Mouse (Mus musculus) adrenal gland, adult 18-20 months (tissue): ENCODE data around the gene Asb18. TPM values are rescaled to one million over a fixed set of nuclear protein-coding genes. Genes with fewer than 3 reads are reported as not detected.

Experiments used
- DNase-seq, 2 experiments: peaks; one replicate each; pipeline ENCODE4 v3.0.0; 2021 to 2022; ENCODE audit warnings: low spot score in 2 of 2
- long read RNA-seq, 2 experiments: library from polyadenylated mRNA; stranded (forward); transcript quantifications; one replicate each; pipeline ENCODE4 v2.0.0; 2021
- total RNA-seq, 2 experiments: library from RNA; stranded (reverse); gene quantifications; 1 replicate in 1 of 2; 2 replicates in 1 of 2; pipeline ENCODE4 v1.2.3; 2021

Gene Asb18
- total RNA-seq = not detected
- long read RNA-seq, experiment 1 = 0 reads
- long read RNA-seq, experiment 2 = 0 reads

GRCm38 (mm10) chr1:90014446-90014845 is at the start of gene Asb18:
Gene Asb18 (minus strand): TSS chr1:90014666.
- DNase-seq = no peak

- DNase-seq = peak; percentile 40 to 55
These were observed 46.1 kb upstream of the Asb18 start for GRCm38 (mm10) chr1:90060599-90060998.

- no peak for DNase-seq
These were observed 45.6 kb upstream of the Asb18 start for GRCm38 (mm10) chr1:90060054-90060453.

GRCm38 (mm10) chr1:90054991-90055390 is 40.5 kb upstream of the Asb18 start:
- no peak for DNase-seq

GRCm38 (mm10) chr1:90051347-90051746 is 36.9 kb upstream of the Asb18 start:
- DNase-seq = peak; percentile 42 to 47

- no peak for DNase-seq
These were observed 35.7 kb upstream of the Asb18 start for GRCm38 (mm10) chr1:90050046-90050739.

GRCm38 (mm10) chr1:90028305-90028704 is 13.8 kb upstream of the Asb18 start:
- DNase-seq = no peak

DNA sequence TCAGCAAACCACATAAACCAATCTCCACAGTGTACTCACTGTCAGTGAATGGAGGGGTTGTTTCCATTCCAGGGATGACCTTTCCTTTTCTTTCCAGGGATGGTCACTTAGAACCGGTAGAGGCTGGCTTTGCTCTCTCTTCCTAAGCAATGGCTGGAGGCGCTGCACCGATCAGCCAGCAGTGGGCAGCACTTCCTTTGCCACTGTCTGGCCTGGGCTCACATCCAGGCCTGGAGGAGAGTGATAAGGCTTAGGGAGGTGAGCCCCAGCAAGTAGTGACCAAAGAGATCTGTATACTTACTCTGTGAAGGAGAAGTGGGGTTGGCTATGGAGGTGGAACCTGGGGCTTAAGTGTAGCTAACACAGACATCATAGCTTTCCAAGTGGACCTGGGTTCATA is 12.5 kb upstream of the Asb18 start:
- DNase-seq = peak; percentile 40 to 44

- DNase-seq = peak in 1 of 2 experiments; percentile 22
These were observed 5.9 kb upstream of the Asb18 start for GRCm38 (mm10) chr1:90020336-90020735.

- DNase-seq = peak; percentile 45 to 66
These were observed 3.6 kb upstream of the Asb18 start for GRCm38 (mm10) chr1:90018071-90018470.

DNA sequence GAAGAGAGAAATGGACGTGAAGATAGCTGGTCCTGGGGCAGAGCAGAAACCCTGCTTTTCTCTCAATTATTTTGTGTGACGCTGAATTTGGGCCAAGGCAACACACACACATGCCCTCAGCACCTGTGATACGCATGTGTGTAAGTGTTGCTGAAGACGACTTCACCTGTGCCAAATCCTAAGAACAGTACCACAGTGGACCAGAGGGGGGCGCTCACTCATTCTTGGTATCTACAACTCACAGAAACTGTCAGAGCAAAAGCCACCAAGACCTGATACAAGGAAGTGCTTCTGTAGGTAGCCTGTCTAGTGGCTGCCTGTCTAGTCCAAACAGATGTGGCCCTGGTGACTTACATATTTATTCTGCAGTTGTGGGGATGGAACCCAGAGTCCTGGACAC is 1.2 kb downstream of the Asb18 start:
- no peak for DNase-seq

DNA sequence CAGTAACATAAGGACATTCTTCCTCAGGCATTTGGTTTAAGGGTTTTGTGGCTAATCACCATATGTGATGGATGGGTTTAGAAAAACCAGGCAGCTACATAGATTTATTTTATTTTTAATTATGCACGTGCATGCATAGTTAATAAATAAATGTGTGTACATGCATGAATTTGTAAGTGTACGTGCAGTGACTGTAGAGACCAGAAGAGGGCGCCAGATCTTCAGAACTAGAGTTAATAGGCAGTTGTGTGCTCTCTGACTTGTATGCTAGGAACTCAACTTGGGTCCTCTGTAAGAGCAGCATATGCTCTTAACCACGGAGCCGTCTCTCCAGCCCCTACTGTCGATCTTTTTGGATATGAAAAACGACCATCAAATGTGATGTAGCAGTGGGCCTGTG is 1.6 kb downstream of the Asb18 start:
- DNase-seq = no peak

DNA sequence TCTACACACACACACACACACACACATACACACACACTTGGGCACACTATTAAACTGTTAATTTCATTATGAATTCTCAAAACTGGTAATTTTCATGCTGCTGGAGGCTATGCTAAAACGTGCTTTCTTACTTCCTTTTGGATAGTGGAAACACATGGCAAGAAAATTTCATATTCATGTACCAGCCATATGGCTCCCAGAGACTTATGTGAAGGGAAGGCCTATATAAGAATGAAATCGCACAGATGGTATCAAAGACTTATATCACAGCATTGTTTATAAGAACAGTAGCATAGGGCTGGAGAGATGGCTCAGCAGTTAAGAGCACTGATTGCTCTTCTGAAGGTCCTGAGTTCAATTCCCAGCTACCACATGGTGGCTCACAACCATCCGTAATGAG is 2.3 kb downstream of the Asb18 start:
- DNase-seq = no peak

DNA sequence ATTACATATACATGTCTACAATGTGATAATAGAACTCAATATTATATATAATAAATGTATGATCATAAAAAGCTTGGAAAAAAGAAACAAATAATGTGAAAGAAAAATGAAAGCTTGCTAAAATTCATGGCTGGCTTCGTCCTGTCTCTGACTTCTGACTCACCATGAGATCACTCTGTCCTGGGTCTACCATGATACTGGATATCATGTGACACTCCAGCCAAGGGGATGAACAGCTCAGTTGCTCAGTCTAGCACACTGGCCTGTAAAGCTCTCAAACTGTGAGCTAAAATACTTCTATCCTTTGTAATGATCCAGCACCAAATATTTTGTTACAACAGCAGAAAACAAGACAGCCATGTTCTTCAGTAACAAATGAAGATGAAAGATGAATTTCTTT is 4.4 kb downstream of the Asb18 start:
- DNase-seq = no peak

- no peak for DNase-seq
These were observed 5.3 kb downstream of the Asb18 start for GRCm38 (mm10) chr1:90009188-90009587.

GRCm38 (mm10) chr1:90006666-90007065 is 7.8 kb downstream of the Asb18 start:
- DNase-seq = no peak

DNA sequence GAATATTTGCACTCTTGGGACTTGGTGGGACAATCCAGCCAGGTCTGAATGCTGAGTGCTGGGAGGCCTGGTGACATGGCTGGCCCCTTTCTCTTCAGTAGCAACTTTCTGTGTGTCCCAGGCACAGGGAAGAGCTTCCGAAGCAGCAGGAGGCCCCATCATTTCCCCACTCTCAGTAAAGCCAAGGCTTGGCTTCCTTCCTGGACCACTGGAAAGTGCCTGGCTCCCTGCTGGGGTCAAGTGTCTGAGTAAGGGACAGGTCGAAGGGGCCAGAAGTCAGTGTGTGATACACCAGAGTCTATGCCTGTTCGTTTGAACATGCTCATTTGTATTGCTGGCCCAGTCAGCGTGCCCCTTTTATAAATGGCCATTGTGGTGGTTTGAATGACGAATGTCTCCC is 13.5 kb downstream of the Asb18 start:
- DNase-seq = no peak

DNA sequence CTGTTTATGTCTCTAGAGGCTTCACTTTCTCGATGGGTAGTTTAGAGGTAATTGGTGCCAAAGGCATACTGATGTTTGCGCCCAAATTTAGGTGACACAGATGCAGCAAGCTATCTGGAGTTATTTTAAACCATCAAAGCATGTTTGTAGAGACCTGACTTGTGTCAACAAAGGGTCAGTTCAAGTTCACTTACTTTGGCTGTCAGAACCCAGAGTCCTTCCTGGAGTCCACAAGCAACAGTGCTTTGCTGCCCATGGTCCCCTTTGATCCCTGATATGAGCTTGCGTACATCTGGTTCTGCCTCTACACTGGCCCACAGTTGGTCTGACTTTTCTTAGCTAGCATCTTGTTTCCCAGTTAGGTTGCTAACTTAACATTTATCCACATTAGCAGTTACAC is 14.6 kb downstream of the Asb18 start:
- DNase-seq = no peak

GRCm38 (mm10) chr1:89998696-89999095 is 15.8 kb downstream of the Asb18 start:
- DNase-seq = no peak

GRCm38 (mm10) chr1:89998076-89998475 is 16.4 kb downstream of the Asb18 start:
- no peak for DNase-seq

GRCm38 (mm10) chr1:89992256-89992655 is 22.2 kb downstream of the Asb18 start:
- no peak for DNase-seq

DNA sequence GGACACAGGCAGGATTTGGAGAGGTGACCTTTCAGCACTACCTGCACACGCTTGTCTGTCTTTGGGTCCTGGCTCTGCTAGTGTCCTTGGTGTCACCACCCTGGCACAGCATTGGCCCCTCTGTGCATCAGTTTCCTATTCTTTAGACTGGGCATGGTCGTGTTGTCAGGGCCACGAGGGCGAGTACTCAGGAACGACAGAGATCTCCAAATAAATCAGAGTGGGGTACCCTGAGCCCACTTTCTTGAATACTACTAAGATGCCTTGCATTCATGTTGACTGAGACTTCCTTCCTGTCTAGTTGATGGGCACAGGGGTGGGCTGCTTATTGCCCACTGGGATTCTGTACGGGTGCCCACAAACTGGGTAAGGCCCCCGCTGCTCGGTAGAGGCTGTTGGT is 37.2 kb downstream of the Asb18 start:
- DNase-seq = no peak

GRCm38 (mm10) chr1:89976411-89976810 is 38.1 kb downstream of the Asb18 start:
- DNase-seq = no peak
